Mouse (Mus musculus) kidney, adult 2 months (tissue): Measurements from ENCODE around the gene Pkd1l1.

ENCODE experiments used
- CTCF ChIP-seq: fragments of 200-500 bp; conservative IDR thresholded peaks from 2 replicates; pipeline ENCODE4 v1.5.1; 2011; ENCODE audit warnings: low read depth, mild to moderate bottlenecking, control low read depth, low read length, moderate library complexity, mixed read lengths; ENCODE audit not compliant: insufficient read depth, insufficient read length
- POLR2A ChIP-seq: fragments of 200-500 bp; IDR thresholded peaks from one replicate; pipeline ENCODE4 v1.6.1; 2011; ENCODE audit warnings: low read depth, low read length, control low read depth

DNA sequence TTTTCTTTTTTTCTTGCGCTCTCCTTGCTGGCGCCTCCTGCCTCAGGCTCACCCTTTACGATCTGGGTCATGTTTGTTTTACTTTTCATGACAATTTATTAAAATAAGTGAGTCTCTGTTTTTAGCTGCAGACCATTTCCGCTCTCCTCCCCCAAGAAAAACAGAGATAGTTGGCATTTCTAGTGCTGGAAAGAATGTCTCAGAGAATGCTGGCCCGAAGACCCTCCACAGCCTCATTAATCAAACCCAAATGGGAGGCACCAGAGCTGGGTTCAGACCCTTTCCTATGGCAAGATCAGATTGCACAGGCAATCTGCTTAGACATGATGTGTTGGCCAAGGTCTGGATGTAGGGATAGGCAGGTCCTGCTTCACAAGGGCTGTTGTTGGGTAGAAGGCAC lies 175.6 kb downstream of the Pkd1l1 start:
- TF ChIP-seq POLR2A (no peak), CTCF (no peak)
